Mouse (Mus musculus) kidney, embryonic 15.5 days (tissue): ENCODE results near the gene Arrdc2. TPM values are rescaled to one million over a fixed set of nuclear protein-coding genes. Genes with fewer than 3 reads are reported as not detected.

ENCODE experiments used
- ATAC-seq: fragments of 200-750 bp; cut with Nextera tagmentation; replicated peaks from 2 replicates; pipeline ENCODE4 v1.8.0; 2017; ENCODE audit warnings: moderate TSS enrichment; ENCODE audit not compliant: low FRiP score
- H3K27ac ChIP-seq: fragments of 300-500 bp; sonication (generic); 2 replicates; pipeline ENCODE4 v1.5.1; 2015; ENCODE audit warnings: mild to moderate bottlenecking, inconsistent platforms
- H3K27me3 ChIP-seq: fragments of 300-500 bp; sonication (generic); 2 replicates; pipeline ENCODE4 v1.6.1; 2015; ENCODE audit warnings: inconsistent platforms
- H3K36me3 ChIP-seq: fragments of 300-500 bp; sonication (generic); 2 replicates; pipeline ENCODE4 v1.6.1; 2015; ENCODE audit warnings: inconsistent platforms
- H3K4me1 ChIP-seq: fragments of 300-500 bp; sonication (generic); 2 replicates; pipeline ENCODE4 v1.6.1; 2015; ENCODE audit warnings: inconsistent platforms
- H3K4me2 ChIP-seq: fragments of 300-500 bp; sonication (generic); 2 replicates; pipeline ENCODE4 v1.6.1; 2015; ENCODE audit warnings: moderate library complexity, mild to moderate bottlenecking, inconsistent platforms
- H3K4me3 ChIP-seq: fragments of 300-500 bp; sonication (generic); replicated peaks from 2 replicates; pipeline ENCODE4 v1.5.1; 2015; ENCODE audit warnings: mild to moderate bottlenecking, inconsistent platforms
- H3K9ac ChIP-seq: fragments of 300-500 bp; sonication (generic); 2 replicates; pipeline ENCODE4 v1.6.1; 2015; ENCODE audit warnings: mild to moderate bottlenecking, inconsistent platforms
- H3K9me3 ChIP-seq: fragments of 300-500 bp; sonication (generic); replicated peaks from 2 replicates; pipeline ENCODE4 v1.6.1; 2016; ENCODE audit warnings: inconsistent platforms
- WGBS: fragments of 180-500 bp; shearing (Covaris S2); methylation state at CpG from one replicate; pipeline ENCODE4 v1.1.7; 2015; ENCODE audit warnings: mixed read lengths; 5-methylcytosine and 5-hydroxymethylcytosine counted together
- polyA plus RNA-seq: library from polyadenylated mRNA; unstranded; fragments of >200 nt; fragmentation: Nextera tagmentation; extraction: Ambion mirVana; gene quantifications from 2 replicates; pipeline ENCODE4 v1.2.1, GENCODE M21; 2015

The Arrdc2 gene
- polyA plus RNA-seq, 1 experiment from 2014 or later: 6.5 TPM

DNA sequence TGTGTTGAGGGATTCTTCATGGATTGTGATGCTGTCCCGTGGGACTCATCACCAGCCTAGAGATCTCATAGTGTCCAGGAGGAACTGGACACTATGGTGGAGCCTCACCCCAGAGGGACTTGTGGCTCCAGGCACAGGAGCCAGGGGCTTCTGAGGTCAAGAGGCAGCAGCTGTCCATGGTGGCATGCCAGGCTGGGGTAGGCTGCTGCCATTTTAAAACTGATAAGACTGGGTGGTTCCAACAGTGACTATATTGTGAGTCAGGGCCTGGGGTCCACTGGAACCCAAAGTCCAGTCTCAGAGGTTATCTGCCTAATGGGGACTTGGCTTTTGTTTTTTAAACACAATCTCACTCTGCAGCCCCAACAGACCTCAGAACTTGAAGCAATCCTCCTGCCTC, 37.7 kb downstream of the Arrdc2 start:
- no peak for ATAC-seq
- peaks cover 34% of the 10 kb centered on the region for H3K4me1 ChIP-seq
- H3K36me3 ChIP-seq: no peaks in the 10 kb centered on the region
- no peak overlapping the region for H3K4me2 ChIP-seq
- H3K27me3 ChIP-seq: peaks cover 79% of the 10 kb centered on the region
- H3K27ac ChIP-seq: no peak overlapping the region
- H3K9me3 ChIP-seq: no peaks in the 10 kb centered on the region
- no peak overlapping the region for H3K4me3 ChIP-seq
- 80% methylated on average over 1 of the region's 1 CpGs for WGBS
- H3K9ac ChIP-seq: no peak overlapping the region

GRCm38 (mm10) chr8:70801156-70801555, 38.4 kb downstream of the Arrdc2 start:
- Histone ChIP-seq H3K36me3 (no peaks in the 10 kb centered on the region), H3K27me3 (peaks cover 82% of the 10 kb centered on the region), H3K4me2 (no peak overlapping the region), H3K27ac (no peak overlapping the region), H3K9me3 (no peaks in the 10 kb centered on the region), H3K4me3 (no peak overlapping the region), H3K4me1 (peaks cover 38% of the 10 kb centered on the region), H3K9ac (no peak overlapping the region)
- no peak for ATAC-seq
- WGBS: 26% methylated on average over 15 of the region's 15 CpGs

DNA sequence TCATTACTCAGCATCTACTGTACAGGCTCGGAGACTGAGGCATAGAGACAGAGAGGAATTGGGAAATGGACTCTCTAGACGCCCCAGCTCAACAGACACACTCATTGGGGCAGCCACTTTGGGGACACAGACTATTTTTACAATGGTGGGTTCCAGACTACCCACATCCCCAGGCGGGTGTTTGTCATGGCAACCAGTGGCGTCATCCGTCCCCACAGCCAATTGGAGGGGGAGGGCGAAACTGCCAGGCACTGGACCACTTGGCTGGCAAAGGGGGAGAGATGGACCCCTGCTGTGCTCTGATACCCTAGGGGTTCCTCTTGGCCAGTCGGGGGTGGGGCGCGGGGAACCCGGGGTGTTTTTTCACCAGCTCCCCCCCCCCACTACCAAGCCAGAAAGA, 38.9 kb downstream of the Arrdc2 start:
- H3K4me3 ChIP-seq: no peak overlapping the region
- H3K27ac ChIP-seq: no peak overlapping the region
- H3K4me1 ChIP-seq: peaks cover 40% of the 10 kb centered on the region
- 48% methylated on average over 10 of the region's 10 CpGs for WGBS
- H3K9me3 ChIP-seq: no peaks in the 10 kb centered on the region
- no peaks in the 10 kb centered on the region for H3K36me3 ChIP-seq
- no peak for ATAC-seq
- H3K27me3 ChIP-seq: peaks cover 83% of the 10 kb centered on the region
- no peak overlapping the region for H3K4me2 ChIP-seq
- H3K9ac ChIP-seq: no peak overlapping the region

- ATAC-seq: no peak
- peaks cover 30% of the 10 kb centered on the region for H3K4me1 ChIP-seq
- H3K36me3 ChIP-seq: no peaks in the 10 kb centered on the region
- no peak overlapping the region for H3K9ac ChIP-seq
- WGBS: 13% methylated on average over 15 of the region's 15 CpGs
- no peak overlapping the region for H3K27ac ChIP-seq
- peak overlapping the region; percentile 62 for H3K4me3 ChIP-seq
- H3K4me2 ChIP-seq: peak overlapping the region; percentile 75
- H3K9me3 ChIP-seq: no peaks in the 10 kb centered on the region
- H3K27me3 ChIP-seq: peaks cover 69% of the 10 kb centered on the region
Observed at GRCm38 (mm10) chr8:70798281-70798680, 41.2 kb downstream of the Arrdc2 start.

GRCm38 (mm10) chr8:70797081-70798070, 42.1 kb downstream of the Arrdc2 start:
- peak; percentile 86 for ATAC-seq

DNA sequence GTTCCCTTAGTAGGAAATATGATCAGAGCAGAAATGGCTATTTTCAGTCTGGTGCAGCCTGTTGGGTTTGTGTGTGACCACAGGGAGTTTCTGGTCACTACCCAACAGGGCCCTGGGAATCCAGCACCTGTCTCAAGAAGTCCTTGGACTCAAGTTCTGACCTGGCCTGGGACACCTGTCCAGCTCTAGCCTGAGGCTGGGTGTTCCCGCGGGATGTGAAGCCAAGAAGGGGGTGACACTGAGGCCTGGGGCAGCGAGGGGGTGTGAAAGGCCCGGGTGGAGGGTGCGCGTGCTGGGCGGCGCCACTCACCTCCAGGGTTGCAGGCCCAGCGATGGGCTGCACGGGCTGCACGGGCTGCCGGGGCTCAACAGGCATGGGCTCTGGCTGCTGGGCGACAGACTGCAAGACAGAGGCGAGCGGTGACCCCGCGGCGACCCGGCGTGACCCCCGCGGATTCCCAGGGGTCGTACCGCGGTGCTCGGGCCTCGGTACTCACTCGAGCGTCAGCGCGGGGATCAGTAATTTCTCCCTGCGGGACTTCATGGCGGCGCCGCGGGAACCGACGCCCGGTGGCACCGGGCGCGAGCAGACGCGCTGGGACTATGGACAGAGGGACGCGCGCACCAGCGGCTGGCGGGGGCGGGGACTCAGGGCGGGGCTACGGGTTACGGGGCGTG, 43.0 kb downstream of the Arrdc2 start:
- Histone ChIP-seq H3K27ac (no peak overlapping the region), H3K4me3 (peak overlapping the region; percentile 62), H3K27me3 (peaks cover 52% of the 10 kb centered on the region), H3K9ac (peak overlapping the region; percentile 54), H3K4me2 (peak overlapping the region; percentile 75), H3K36me3 (no peaks in the 10 kb centered on the region), H3K9me3 (no peaks in the 10 kb centered on the region), H3K4me1 (peaks cover 45% of the 10 kb centered on the region)
- WGBS: 2% methylated on average over 54 of the region's 54 CpGs
- no peak for ATAC-seq

More at GRCm38 (mm10) chr8:70797081-70798070, 42.1 kb downstream of the Arrdc2 start:
- H3K4me3 ChIP-seq: peak overlapping the region; percentile 62
- H3K27me3 ChIP-seq: peaks cover 60% of the 10 kb centered on the region
- 0% methylated on average over 57 of the region's 57 CpGs for whole genome bisulfite sequencing
- H3K4me2 ChIP-seq: peak overlapping the region; percentile 75
- peaks cover 39% of the 10 kb centered on the region for H3K4me1 ChIP-seq
- peak overlapping the region; percentile 39 for H3K9ac ChIP-seq
- peak overlapping the region; percentile 61 for H3K27ac ChIP-seq
- no peaks in the 10 kb centered on the region for H3K9me3 ChIP-seq
- no peaks in the 10 kb centered on the region for H3K36me3 ChIP-seq

DNA sequence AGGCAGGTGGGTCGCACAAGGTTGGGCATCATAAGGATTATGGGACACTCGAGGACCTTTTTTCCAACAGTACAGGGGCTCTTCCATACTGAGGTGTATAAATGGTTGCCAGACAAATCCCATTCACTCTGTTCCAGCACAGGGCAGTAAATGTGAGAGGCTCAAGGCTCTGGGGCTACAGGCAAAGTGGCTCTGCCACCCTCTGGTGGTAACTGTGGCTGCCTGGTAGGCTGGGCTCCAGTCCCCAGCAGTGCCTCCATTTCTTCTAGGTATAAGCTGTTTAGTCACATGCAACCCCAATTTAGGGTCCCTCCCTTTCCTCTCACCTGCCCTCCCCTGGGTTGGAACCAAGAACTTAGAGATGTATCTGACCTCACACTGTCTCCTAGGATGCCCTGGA, 44.1 kb downstream of the Arrdc2 start:
- H3K27ac ChIP-seq: no peak overlapping the region
- no peaks in the 10 kb centered on the region for H3K36me3 ChIP-seq
- no peak overlapping the region for H3K4me3 ChIP-seq
- WGBS: 85% methylated on average over 2 of the region's 2 CpGs
- H3K4me1 ChIP-seq: peaks cover 50% of the 10 kb centered on the region
- H3K9ac ChIP-seq: no peak overlapping the region
- H3K27me3 ChIP-seq: peaks cover 43% of the 10 kb centered on the region
- no peak overlapping the region for H3K4me2 ChIP-seq
- no peak for ATAC-seq
- no peaks in the 10 kb centered on the region for H3K9me3 ChIP-seq

- no peaks in the 10 kb centered on the region for H3K9me3 ChIP-seq
- no peak overlapping the region for H3K27ac ChIP-seq
- no peak overlapping the region for H3K4me3 ChIP-seq
- H3K36me3 ChIP-seq: 0 out of 2 replicates have a peak, but pooled peaks cover 5% of the 10 kb centered on the region
- H3K4me2 ChIP-seq: no peak overlapping the region
- WGBS: 90% methylated on average over 2 of the region's 2 CpGs
- H3K9ac ChIP-seq: no peak overlapping the region
- peaks cover 32% of the 10 kb centered on the region for H3K27me3 ChIP-seq
- peaks cover 56% of the 10 kb centered on the region for H3K4me1 ChIP-seq
- no peak for ATAC-seq
Observed at GRCm38 (mm10) chr8:70794215-70794614, 45.3 kb downstream of the Arrdc2 start.

- Histone ChIP-seq H3K9me3 (no peaks in the 10 kb centered on the region), H3K36me3 (peaks cover 18% of the 10 kb centered on the region; the same call in 1 of the 2 replicates), H3K27me3 (peaks cover 17% of the 10 kb centered on the region), H3K4me2 (peak overlapping the region; percentile 88), H3K4me1 (peaks cover 61% of the 10 kb centered on the region), H3K4me3 (peak overlapping the region; percentile 73), H3K9ac (peak overlapping the region; percentile 87; the same call in 1 of the 2 replicates), H3K27ac (peak overlapping the region; percentile 92)
- peak; percentile 60 for ATAC-seq
- WGBS: 0% methylated on average over 19 of the region's 20 CpGs
Observed at GRCm38 (mm10) chr8:70792700-70793099, 46.8 kb downstream of the Arrdc2 start.

GRCm38 (mm10) chr8:70791975-70792691, 47.4 kb downstream of the Arrdc2 start:
- Histone ChIP-seq H3K4me1 (peaks cover 64% of the 10 kb centered on the region), H3K9me3 (no peaks in the 10 kb centered on the region), H3K4me3 (peak overlapping the region; percentile 73), H3K9ac (peak overlapping the region; percentile 87), H3K4me2 (peak overlapping the region; percentile 88), H3K27ac (peak overlapping the region; percentile 92), H3K27me3 (0 out of 2 replicates have a peak, but pooled peaks cover 14% of the 10 kb centered on the region), H3K36me3 (peaks cover 23% of the 10 kb centered on the region)
- ATAC-seq: peak; percentile 82
- 5% methylated on average over 58 of the region's 58 CpGs for WGBS

DNA sequence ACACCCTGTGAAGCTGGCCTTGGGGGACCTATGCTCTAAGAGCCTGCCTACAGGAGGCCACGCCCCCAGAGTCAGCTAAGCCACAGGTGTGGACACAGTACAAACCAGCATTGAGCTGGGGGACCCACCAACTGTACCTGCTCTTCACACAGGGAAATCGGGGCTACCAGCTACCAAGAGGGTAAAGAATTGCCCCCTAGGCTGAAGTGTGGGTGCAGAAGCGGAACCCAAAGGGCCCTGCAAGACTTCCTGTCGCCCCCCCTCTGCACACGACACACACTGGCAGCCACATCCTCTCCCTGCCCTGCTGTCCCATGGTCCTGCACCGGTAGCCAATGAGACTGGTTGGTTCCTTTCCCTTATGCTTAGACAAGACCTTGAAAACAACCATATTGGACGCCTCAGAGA, 48.2 kb downstream of the Arrdc2 start:
- no peaks in the 10 kb centered on the region for H3K9me3 ChIP-seq
- H3K9ac ChIP-seq: peak overlapping the region; percentile 87
- H3K27ac ChIP-seq: peak overlapping the region; percentile 92
- H3K4me1 ChIP-seq: peaks cover 60% of the 10 kb centered on the region
- 47% methylated on average over 7 of the region's 7 CpGs for WGBS
- H3K36me3 ChIP-seq: peaks cover 31% of the 10 kb centered on the region
- peak overlapping the region; percentile 73 for H3K4me3 ChIP-seq
- 0 out of 2 replicates have a peak, but pooled peaks cover 10% of the 10 kb centered on the region for H3K27me3 ChIP-seq
- no peak for ATAC-seq
- H3K4me2 ChIP-seq: peak overlapping the region; percentile 88
